Mouse (Mus musculus) thymus, adult 2 months (tissue): ENCODE measurements around the gene Fam178b.

Experiments used
- CTCF ChIP-seq: fragments of 200-500 bp; IDR thresholded peaks from 2 replicates; pipeline ENCODE4 v1.5.1; 2012; ENCODE audit warnings: mild to moderate bottlenecking, control low read depth, low read length, moderate library complexity, borderline replicate concordance; ENCODE audit not compliant: control insufficient read depth, poor library complexity, insufficient read depth; ENCODE audit errors: extremely low read depth
- POLR2A ChIP-seq: fragments of 200-500 bp; IDR thresholded peaks from 2 replicates; pipeline ENCODE4 v1.6.1; 2012; ENCODE audit warnings: mild to moderate bottlenecking, low read length, control low read depth, moderate library complexity; ENCODE audit not compliant: control insufficient read depth, poor library complexity, insufficient read depth; ENCODE audit errors: extremely low read depth

DNA sequence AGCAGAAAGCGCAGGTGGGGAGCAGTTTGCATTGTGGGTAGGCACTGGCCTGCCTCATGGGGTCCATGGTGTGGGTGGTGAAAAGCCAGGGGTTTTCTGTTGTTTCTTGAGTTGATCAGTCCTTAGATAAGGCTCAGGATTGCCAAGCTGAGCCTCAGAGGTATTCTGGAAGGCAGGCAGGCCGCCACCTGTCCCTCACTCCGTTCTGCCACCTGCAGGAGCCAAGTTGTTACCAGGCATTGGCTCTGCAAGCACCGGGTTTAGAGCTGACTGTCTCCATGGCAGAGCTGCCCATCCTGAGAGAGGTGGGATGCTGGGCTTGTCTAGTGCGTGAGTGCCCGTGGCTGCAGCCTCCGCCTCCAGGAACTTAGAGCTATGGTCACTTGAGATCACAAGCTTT lies 160.8 kb downstream of the Fam178b start:
- TF ChIP-seq POLR2A = no peak
- no peak for TF ChIP-seq CTCF
